Mouse (Mus musculus) neutrophil, adult 5-6 weeks (primary cell): ENCODE results near the gene Rab3c. TPM values are rescaled to one million over a fixed set of nuclear protein-coding genes. Genes with fewer than 3 reads are reported as not detected.
A peak's percentile ranks its signal among the peaks of the same experiment; 100 is the strongest.

Source experiments
- ATAC-seq: fragments of 151-379, 151-347 bp; 2 replicates; pipeline ENCODE4 v1.8.0; 2017; ENCODE audit warnings: mild to moderate bottlenecking, moderate TSS enrichment; ENCODE audit not compliant: insufficient number of reproducible peaks, poor library complexity, low FRiP score, severe bottlenecking; ENCODE audit errors: extremely low read depth
- total RNA-seq: library from RNA; stranded (forward); fragments of 200-1000 nt; gene quantifications from 2 replicates; pipeline ENCODE4 v1.2.3, GENCODE M21; 2017

Gene Rab3c
- total RNA-seq, 1 experiment from 2014 or later: not detected

DNA sequence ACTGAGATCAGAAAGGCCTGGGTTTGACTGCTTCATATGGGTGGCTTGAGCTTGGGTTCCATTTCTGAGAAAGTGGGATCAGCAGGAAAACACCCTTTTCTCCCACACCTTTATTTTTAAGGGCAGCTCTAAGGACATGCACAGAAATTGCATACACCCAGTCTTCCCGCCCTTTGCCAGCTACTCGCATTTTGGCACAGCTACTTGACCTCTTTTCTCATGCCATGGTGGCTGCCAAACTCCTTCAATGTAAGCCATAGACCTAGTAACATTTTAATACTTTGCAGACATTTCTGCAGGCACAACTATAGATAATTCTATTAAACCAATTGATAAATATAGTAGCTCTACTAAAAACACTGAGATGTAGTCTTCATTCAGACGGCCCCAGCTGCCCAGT is 164.5 kb downstream of the Rab3c start:
- no peak for ATAC-seq

DNA sequence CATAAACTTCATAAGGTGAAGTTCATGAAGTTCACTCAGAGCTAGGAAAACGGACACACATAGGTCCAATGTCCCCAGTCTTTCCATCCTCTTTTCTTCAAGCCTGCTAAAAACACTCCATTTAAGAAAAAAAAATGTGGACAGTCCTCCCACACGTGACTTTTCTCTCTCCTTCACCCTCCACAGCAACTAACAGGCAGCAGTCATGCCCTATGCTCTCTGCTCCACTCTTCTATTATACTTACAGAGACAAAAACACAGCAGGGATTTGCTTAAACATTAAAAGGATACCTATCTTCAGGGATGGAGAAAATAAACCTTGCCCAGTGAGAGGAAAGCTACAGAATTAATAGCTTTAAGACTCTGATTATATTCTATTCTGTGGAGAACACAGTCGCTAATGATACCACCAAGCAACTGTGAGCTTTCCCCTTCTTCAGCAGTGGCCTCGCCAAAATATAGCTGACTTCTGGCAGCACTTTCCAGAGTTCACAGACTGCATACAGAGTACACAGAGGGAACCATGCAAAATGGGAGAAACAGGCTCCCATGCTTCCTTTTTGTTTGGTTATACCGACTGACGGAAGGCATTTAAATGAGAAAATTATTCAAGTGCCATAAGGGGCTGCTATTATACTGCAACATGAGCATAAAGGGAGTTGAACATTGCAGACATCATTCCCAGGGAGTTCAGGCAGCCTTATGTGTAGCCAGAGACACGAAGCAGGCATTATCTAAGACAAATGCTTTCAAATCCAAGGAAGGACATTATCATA is 165.7 kb downstream of the Rab3c start:
- no peak for ATAC-seq

DNA sequence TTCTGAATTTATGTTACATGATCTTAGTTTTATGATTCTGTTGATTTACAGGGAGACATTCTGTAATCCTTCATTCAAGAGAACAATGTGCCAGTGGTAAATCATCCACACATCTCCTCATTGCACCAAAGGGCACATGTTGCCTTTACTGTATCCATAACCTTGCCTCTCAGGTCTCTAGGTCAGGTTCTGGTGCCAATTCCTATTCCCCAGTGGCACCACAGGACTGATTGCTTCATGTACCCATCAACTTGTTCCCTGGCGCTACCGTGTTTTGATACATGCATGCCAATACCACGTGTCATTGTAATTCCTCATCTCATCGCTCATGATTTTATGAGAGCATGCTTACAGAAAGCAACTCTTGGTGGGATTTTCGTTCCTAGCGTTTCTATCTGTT is 167.1 kb downstream of the Rab3c start:
- ATAC-seq: no peak

DNA sequence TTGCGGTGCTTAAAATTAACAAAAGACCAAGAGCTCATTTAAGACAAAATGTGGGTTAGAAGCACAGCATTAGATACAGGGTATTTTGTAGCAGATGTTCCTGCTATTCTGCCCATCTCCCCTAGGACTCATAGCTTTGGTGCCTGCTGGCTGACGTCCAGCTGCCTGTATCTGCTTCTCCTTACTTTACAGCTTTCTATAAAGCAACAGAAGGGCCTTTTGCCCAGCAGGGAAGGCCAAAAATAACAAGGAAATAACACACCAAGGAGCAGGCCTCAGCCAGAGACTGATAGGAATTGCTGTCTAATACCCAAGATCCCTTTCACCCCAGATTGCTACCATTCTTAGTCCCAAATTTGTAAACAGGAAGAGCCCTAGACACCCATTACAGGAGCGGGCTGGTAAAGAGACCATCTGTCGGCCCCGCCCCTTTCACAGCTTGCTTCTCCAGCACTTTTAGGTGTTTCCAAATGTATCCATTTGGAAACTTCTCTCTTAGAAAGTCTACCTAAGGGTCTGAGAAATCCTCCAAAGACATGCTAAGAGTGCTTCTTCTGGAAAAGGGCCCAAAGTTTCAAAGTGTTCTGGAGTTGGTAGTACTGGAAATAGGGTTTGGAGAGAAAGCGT is 183.3 kb downstream of the Rab3c start:
- no peak for ATAC-seq

DNA sequence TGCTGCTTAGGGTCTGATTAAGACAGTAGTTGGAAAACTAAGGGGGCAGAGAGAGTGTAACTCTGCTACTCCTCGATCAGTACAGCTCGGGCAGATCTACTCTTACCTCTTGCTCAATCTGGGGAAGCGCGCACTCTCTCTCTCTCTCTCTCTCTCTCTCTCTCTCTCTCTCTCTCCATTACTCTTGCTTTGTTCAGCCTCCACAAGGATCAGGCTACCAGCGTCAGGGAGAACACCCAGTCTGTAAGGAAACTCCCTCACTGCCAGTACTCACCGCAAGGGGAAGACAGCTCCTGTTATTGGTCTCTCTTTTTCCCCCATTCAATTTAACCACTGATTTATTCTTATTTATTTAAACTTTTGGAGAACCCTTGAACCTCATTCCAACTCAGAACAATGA is 185.8 kb downstream of the Rab3c start:
- no peak for ATAC-seq

DNA sequence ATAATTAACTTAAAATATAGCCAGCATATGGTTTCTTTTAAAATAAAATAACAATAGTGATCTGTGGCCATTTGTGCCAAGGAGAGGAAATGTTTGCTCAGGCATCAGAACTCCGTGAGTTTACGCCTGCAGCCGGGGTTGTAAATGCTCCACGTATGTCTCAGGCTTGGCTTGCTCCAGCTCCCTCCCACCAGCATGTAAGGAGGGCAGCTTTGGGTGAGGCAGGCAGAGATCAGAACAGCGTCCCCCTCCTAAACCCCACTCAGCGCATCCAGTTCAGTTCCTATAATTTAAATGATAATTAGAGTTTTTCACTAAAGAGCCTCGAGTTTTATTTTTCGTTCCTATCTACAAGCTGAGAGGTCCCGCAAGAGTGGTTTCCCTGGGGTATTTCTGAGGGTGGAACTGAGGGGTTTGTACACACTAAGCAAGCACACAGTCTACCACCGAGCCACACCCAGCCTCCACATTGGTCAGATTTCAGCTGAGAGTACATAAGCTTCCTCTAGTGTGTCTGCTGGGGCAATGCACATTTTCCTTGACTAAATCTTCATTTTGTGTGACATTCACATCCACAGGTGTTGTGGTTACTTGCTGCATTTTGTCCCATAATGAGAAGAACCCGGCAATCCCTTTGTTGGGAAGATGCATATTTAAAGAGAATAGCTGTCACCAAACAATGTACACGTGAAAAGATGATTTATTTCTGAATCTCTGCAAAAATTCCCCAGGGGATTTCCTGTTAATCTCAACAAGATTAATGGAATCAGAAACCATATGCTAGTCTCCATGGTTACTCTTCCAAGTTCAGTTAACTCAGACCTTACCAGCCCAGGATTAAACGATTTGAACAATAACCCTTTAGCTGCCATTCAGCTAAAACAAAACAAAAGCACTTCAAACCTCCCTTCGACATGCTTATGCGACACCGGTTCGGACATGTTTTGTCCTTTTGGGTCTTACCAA is 186.8 kb downstream of the Rab3c start:
- ATAC-seq: no peak

DNA sequence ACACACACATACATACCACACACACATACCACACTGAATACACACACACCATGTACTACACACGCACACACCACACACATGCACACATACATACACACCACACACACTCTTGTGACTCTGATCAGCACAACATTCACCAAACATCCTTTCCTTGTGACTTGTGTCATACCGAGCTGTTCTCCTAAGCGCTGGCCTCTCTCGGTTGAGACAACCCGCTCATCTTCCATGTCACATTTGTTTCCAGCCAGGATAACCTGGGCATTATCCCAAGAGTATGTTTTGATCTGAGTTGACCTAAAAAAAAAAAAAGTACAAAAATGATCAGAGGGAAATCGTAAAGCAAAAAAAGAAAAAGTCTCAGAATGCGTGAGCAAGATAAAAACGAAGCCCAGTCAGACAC is 196.8 kb downstream of the Rab3c start:
- no peak for ATAC-seq

DNA sequence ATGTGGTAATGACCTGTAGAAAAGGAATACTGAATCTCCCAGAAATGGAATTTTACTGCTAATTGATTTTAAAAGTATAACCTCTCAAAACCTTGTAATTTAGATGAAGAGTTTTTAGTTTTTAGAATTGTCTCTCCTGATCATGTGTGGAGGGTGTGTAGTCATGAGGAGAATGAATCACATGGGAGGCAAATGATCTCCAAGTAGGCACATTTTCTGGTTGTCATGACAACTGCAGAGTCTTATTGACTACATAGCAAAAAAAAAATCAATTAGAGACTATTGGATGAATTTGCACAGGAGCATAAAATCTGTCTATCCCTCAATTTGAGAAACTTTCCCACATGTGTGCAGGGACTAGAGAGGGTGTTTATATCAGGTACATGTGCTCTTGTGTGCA is 199.6 kb downstream of the Rab3c start:
- no peak for ATAC-seq

DNA sequence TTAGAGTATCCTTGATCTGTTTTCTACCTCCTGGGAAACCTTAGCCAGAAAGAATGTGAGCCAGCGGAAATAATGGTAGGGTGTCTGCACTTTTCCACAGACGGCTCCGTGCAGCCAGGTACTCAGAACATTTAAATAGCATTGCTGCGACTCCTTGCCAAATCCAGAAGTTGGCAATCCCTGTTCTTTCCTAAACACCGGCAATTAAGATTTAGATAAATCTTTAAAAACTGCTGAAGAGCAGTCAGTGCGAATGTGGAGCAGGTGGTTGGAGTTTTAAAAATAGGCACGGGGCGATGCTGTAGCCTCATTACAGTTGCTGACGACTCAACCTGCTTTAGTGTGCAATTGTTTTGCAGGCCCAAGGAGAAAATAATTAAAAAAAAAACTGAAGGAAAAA is 205.2 kb downstream of the Rab3c start:
- ATAC-seq: no peak

DNA sequence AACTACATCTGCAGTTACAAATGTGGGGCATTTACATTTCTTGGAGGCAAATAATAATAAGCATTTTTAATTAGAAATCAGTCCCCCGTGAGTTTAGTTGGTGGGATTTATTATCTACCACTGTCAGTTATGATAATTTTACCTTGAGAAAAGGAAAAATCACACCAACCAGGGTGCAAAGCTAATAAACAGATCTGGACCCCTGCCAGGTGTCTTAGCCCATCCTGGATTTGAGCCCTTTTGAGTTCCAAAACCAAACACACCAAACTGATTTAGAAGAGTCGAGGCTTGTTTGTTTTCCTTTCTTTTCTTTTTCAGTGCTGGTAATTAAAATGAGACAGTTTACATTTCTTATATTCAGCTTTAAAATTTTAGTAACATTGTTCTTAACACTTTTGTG is 206.6 kb downstream of the Rab3c start:
- ATAC-seq: no peak

DNA sequence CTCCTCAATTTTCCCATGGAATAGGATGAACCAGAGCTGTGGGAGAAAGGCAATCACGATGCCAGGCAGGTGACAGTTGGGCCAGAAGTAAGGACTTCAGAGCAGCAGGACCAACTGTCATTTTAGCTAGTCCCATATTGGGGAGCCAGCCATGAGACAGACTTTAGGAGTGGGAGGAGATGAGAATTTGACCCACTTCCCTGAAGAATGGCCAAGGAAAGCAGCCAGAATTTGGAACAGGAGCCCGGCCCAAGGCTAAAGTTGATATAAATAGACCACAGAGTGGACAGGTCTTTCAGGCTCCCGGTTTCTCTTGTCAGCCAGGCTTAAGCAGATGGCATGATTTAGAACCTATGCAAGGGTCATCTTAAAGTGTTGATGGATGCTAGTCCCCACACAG is 213.6 kb downstream of the Rab3c start:
- ATAC-seq: no peak

DNA sequence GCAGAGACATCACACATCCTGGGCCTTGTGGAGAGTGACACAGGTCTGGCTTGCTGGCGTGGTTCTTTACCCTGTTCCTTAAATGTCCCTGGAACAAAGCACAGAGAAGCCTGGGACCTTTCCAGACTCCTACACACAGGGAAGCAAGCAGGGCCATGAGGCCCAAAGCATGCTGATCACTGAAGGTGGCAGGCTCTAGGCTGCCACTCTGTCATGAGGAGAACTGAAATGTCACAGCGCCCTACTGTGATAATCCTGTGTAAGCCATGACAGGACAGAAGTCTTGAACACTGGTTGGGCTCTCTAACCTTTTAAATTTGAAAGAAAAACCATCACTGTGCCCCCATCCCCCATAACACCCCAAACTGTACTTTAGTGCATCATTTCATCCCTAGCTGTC is 214.1 kb downstream of the Rab3c start:
- ATAC-seq: no peak

DNA sequence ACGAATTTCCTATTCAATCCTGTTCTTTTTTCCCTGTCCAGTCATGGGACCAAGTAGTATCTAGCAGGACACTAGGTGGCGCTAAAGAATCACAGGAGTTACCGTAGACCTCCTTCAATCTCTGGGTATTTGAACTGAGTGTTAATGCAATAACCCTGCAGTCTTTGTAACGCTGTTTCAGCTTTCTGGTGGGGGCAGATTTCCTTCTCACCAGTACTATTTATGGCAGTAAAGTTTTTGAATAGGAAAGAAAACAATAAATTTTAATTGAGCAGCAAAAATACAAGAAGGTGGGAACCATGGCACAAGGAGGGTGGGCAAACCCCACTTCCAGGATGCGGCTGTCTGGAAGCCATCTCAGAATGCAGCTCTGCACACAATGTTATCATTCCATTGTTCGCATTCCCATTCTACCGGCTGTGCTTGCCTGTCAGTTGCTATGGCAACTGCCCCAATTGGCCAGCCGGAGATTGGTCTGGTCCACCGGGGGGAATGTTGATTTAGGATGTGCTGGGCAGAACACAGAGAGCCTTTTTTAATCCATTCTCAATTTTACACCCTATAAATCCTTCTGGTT is 217.9 kb downstream of the Rab3c start:
- peak; percentile 71; the same call in 1 of the 2 replicates for ATAC-seq

DNA sequence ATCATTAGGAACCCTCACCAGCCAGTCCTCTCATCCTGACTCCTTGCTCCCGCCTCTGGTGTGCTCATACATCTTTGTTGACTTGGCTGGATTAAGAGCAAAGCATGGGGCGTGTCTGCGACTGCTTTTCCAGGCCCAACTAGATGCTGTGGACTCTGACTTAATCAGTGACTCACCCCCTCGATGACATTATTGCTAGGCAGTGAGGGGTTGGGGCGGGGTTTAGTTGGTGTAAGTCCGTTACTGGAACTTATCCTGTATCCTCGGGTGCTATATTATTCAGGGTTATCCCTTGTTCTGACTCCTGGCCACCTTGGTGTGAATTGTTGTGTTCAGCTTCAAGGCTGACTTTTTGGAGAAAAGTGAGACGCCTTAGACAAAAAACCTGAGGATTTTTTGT is 218.5 kb downstream of the Rab3c start:
- no peak for ATAC-seq

DNA sequence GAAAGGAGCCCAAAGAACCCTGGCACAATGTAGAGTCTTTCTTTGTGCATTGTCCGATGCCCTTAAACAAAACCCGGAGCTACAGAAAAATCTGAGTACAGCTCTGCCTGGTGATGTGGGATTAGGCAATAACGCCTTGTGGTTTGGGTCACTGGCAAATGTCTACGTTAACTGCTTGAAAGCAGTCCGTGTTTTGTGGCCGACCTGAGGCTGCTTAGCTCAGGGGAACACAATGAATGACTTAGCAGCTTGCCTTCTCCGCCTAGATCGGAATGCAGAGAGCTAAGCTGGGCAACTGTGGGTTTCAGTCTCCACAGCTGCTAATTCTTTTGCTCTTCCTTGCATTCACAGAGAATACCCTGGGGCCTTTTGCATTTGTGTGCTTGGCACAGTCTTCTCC is 226.3 kb downstream of the Rab3c start:
- ATAC-seq: no peak

DNA sequence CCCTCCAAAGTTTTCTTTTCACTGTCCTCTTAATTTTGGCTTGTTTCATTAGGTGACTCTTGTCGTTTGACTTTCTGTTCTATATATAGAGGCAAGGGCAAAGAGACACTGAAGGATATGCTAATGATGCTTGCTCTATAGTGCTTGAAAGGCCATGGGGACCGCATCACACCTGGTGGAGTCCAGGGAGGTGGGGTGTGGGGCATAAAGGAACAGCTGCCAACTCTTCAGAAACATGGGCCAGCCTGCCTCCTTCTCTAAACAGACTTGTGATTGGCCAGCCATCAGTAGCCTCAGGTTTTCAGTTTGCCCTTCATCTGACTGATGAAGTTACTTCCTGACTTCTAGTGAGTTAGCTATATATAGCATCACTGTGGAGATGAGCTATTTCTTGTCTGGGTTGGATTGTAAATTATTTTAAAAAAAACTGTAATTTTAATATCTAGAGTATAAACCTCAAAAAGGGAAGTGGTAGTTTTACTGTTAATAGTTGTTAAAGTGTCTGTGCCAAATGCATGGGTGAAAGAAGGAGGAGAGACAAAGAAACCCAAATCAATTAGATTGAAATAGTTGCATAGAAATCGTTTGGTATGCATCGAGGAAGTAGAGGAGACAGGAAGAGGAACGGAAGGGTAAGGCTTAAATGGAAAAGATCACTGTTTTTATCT is 231.9 kb downstream of the Rab3c start:
- 0 out of 2 replicates have a peak, but pooled peaks have one; percentile 39 for ATAC-seq

DNA sequence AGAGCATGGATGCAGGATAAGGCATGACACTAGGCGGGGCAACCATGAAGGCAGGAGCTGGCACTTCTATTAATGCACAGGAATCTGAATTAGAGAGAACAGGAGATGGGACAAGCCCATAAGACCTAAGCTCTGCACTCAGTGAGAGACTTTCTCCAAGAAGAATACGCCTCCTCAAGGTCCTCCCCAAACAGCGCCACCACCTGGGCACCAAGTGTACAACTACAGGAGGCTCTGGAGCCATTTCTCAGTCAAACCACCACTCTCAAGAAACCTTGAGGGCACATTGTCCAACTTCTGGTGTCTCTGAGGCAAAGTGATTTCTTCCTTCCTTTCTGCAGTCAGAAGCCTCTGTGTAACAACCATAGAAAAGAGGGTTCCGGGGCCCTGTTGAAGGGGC is 236.4 kb downstream of the Rab3c start:
- no peak for ATAC-seq

DNA sequence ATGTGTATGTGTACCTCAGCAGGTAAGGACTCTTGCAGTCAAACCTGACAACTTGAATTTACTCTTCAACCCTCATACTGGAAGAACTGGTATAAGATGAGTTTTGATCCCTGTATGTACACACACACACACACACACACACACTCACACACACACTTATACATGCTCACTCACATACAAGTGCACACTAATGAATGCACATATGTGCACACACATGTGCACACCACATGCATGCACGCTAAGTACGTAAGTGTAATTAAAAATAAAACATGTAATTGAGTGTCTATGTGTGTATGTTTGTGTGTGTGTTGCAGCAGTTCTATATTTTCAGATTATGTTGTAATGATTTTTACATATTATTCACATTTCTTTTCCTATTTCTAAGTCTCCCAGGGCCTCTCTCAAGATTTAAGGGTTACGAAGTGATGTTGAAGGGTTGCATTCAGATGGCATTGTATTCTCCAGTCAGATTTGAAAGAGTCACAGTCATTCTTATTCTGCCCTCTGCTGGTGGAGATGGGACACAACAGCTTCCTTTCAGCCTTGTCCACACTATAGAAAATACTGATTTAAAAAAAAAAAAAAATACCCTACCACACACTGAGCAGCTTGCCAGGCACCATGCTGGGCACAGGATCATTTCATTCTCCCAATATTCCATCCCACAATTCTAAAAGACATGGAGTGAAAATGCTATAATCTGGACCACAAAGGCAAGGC is 240.9 kb downstream of the Rab3c start:
- ATAC-seq: peak; percentile 48; the same call in 1 of the 2 replicates
